Mouse (Mus musculus) intestine, embryonic 14.5 days (tissue): ENCODE results near the gene Oser1. TPM values are rescaled to one million over a fixed set of nuclear protein-coding genes. Genes with fewer than 3 reads are reported as not detected.
"Not testable (repeated sequence)": the region's sequence is repeated elsewhere in the genome, so short reads cannot be mapped to it uniquely, and the experiment has no call there.

ENCODE experiments used
- ATAC-seq: fragments of 200-750 bp; cut with Nextera tagmentation; replicated peaks from 2 replicates; pipeline ENCODE4 v1.8.0; 2017; ENCODE audit warnings: low read depth, moderate number of reproducible peaks, moderate TSS enrichment, moderate library complexity; ENCODE audit not compliant: low FRiP score, low TSS enrichment
- DNase-seq: peaks from one replicate; pipeline ENCODE4 v3.0.0-alpha.2; 2018; ENCODE audit warnings: low spot score
- H3K27ac ChIP-seq: fragments of 300-500 bp; sonication (generic); 2 replicates; pipeline ENCODE4 v1.5.1; 2014; ENCODE audit warnings: low read depth, mild to moderate bottlenecking, control low read depth
- H3K27me3 ChIP-seq: fragments of 300-500 bp; sonication (generic); replicated peaks from 2 replicates; pipeline ENCODE4 v1.6.1; 2014; ENCODE audit warnings: low read length, control low read depth; ENCODE audit not compliant: control insufficient read depth, insufficient read depth
- H3K36me3 ChIP-seq: fragments of 300-500 bp; sonication (generic); 2 replicates; pipeline ENCODE4 v1.6.1; 2014; ENCODE audit warnings: low read length, control low read depth; ENCODE audit not compliant: control insufficient read depth, insufficient read depth
- H3K4me1 ChIP-seq: fragments of 300-500 bp; sonication (generic); replicated peaks from 2 replicates; pipeline ENCODE4 v1.6.1; 2014; ENCODE audit warnings: low read length, control low read depth, mixed read lengths; ENCODE audit not compliant: control insufficient read depth, insufficient read depth
- H3K4me2 ChIP-seq: fragments of 300-500 bp; sonication (generic); 2 replicates; pipeline ENCODE4 v1.6.1; 2014; ENCODE audit warnings: low read length
- H3K4me3 ChIP-seq: fragments of 300-500 bp; sonication (generic); 2 replicates; pipeline ENCODE4 v1.5.1; 2014; ENCODE audit warnings: low read depth, low read length, control low read depth, mixed read lengths
- H3K9ac ChIP-seq: fragments of 300-500 bp; sonication (generic); 2 replicates; pipeline ENCODE4 v1.6.1; 2014; ENCODE audit warnings: mild to moderate bottlenecking, low read length
- H3K9me3 ChIP-seq: fragments of 300-500 bp; sonication (generic); 2 replicates; pipeline ENCODE4 v1.6.1; 2016; ENCODE audit warnings: low read length, control low read depth; ENCODE audit not compliant: control insufficient read depth
- WGBS: fragments of 180-500 bp; shearing (Covaris S2); extraction: QIAGEN DNeasy Blood & Tissue Kit; methylation state at CpG from one replicate; pipeline ENCODE4 v1.1.7; 2014; 5-methylcytosine and 5-hydroxymethylcytosine counted together
- polyA plus RNA-seq: library from polyadenylated mRNA; unstranded; fragments of >200 nt; fragmentation: Nextera tagmentation; extraction: Ambion mirVana; gene quantifications from 2 replicates; pipeline ENCODE4 v1.2.1, GENCODE M21; 2014

The Oser1 gene
- polyA plus RNA-seq, 1 experiment from 2014 or later = 88.9 TPM

GRCm38 (mm10) chr2:163464562-163464961 is 40.1 kb upstream of the Oser1 start:
- DNase-seq = no peak
- H3K9me3 ChIP-seq = no peaks in the 10 kb centered on the region
- peaks cover 16% of the 10 kb centered on the region; the same call in 1 of the 2 replicates for H3K36me3 ChIP-seq
- ATAC-seq = no peak
- no peak overlapping the region for H3K4me2 ChIP-seq
- no peak overlapping the region for H3K9ac ChIP-seq
- H3K27ac ChIP-seq = no peak overlapping the region
- H3K4me3 ChIP-seq = no peak overlapping the region
- 0 out of 2 replicates have a peak, but pooled peaks cover 7% of the 10 kb centered on the region for H3K27me3 ChIP-seq
- 68% methylated on average over 6 of the region's 6 CpGs for WGBS
- no peaks in the 10 kb centered on the region for H3K4me1 ChIP-seq

DNA sequence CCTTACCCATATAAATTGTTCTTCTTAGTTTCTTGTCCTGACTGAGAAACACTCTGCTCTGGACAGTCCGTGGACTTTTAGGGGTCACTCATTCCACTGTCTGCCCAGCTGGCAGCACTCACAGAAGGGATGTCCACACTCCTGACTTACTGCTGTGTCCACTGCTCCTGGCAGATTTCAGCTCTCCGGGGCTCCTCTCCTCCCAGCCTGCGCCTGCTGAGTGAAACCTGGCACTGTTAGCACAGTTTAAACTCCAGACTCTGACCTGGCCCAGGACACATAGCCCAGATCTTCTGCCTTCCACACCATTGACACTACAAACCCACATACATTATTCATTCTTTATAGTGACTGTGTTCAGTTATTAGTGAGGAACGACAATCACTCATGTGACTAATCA is 39.5 kb upstream of the Oser1 start:
- no peak overlapping the region for H3K9ac ChIP-seq
- DNase-seq (no peak), ATAC-seq (no peak)
- H3K4me3 ChIP-seq = no peak overlapping the region
- H3K27ac ChIP-seq = no peak overlapping the region
- H3K4me2 ChIP-seq = no peak overlapping the region
- WGBS = 72% methylated on average over 4 of the region's 4 CpGs
- H3K9me3 ChIP-seq = no peaks in the 10 kb centered on the region
- peaks cover 14% of the 10 kb centered on the region; the same call in 1 of the 2 replicates for H3K36me3 ChIP-seq
- peaks cover 7% of the 10 kb centered on the region; the same call in 1 of the 2 replicates for H3K27me3 ChIP-seq
- no peaks in the 10 kb centered on the region for H3K4me1 ChIP-seq

- no peak overlapping the region for H3K9ac ChIP-seq
- ATAC-seq (no peak), DNase-seq (no peak)
- H3K4me2 ChIP-seq = no peak overlapping the region
- H3K27ac ChIP-seq = no peak overlapping the region
- H3K27me3 ChIP-seq = peaks cover 14% of the 10 kb centered on the region
- H3K36me3 ChIP-seq = 0 out of 2 replicates have a peak, but pooled peaks cover 7% of the 10 kb centered on the region
- WGBS = 47% methylated on average over 10 of the region's 10 CpGs
- H3K9me3 ChIP-seq = no peaks in the 10 kb centered on the region
- H3K4me3 ChIP-seq = no peak overlapping the region
- no peaks in the 10 kb centered on the region for H3K4me1 ChIP-seq
These were observed 38.8 kb upstream of the Oser1 start for GRCm38 (mm10) chr2:163463251-163463769.

- 74% methylated on average over 11 of the region's 11 CpGs for WGBS
- H3K9me3 ChIP-seq = no peaks in the 10 kb centered on the region
- DNase-seq = no peak
- no peak overlapping the region for H3K9ac ChIP-seq
- H3K4me3 ChIP-seq = no peak overlapping the region
- no peak for ATAC-seq
- H3K4me2 ChIP-seq = no peak overlapping the region
- no peaks in the 10 kb centered on the region for H3K4me1 ChIP-seq
- no peak overlapping the region for H3K27ac ChIP-seq
- H3K36me3 ChIP-seq = 0 out of 2 replicates have a peak, but pooled peaks cover 5% of the 10 kb centered on the region
- peaks cover 17% of the 10 kb centered on the region for H3K27me3 ChIP-seq
These were observed 38.3 kb upstream of the Oser1 start for GRCm38 (mm10) chr2:163462801-163463200.

DNA sequence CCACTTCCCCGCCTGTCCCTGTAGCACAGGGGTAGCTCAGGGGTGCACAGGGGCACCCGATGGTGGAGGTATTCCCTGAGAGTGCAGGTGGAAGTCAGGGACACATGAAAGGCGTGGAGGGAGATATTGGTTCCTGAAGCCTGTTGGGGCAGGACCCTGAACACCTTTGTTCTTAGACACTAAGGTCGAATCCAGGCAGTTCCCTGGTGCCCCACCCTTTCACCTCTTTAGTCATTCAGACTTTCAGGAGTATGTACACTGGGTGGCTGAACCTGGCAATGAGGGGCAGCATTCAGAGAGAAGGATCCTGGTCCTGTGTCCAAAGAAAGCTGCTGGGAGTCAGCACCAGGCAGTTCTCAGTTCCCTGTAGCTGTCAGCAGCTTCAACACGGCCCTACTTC is 37.9 kb upstream of the Oser1 start:
- no peaks in the 10 kb centered on the region for H3K4me1 ChIP-seq
- H3K27ac ChIP-seq = no peak overlapping the region
- ATAC-seq (no peak), DNase-seq (no peak)
- H3K9me3 ChIP-seq = no peaks in the 10 kb centered on the region
- no peak overlapping the region for H3K9ac ChIP-seq
- peaks cover 19% of the 10 kb centered on the region for H3K27me3 ChIP-seq
- H3K4me2 ChIP-seq = no peak overlapping the region
- no peak overlapping the region for H3K4me3 ChIP-seq
- 71% methylated on average over 5 of the region's 5 CpGs for WGBS
- H3K36me3 ChIP-seq = 0 out of 2 replicates have a peak, but pooled peaks cover 5% of the 10 kb centered on the region

- not testable (repeated sequence) for DNase-seq, H3K9me3 ChIP-seq, H3K9ac ChIP-seq, ATAC-seq, H3K4me3 ChIP-seq, H3K36me3 ChIP-seq, H3K4me2 ChIP-seq, H3K4me1 ChIP-seq, H3K27ac ChIP-seq
- peaks cover 24% of the 10 kb centered on the region for H3K27me3 ChIP-seq
- 92% methylated on average over 9 of the region's 9 CpGs for WGBS
These were observed 36.8 kb upstream of the Oser1 start for GRCm38 (mm10) chr2:163461307-163461706.

GRCm38 (mm10) chr2:163460622-163461021 is 36.1 kb upstream of the Oser1 start:
- Histone ChIP-seq H3K27me3 (peaks cover 24% of the 10 kb centered on the region), H3K27ac (no peak overlapping the region), H3K4me3 (no peak overlapping the region), H3K9me3 (no peaks in the 10 kb centered on the region), H3K9ac (no peak overlapping the region), H3K36me3 (0 out of 2 replicates have a peak, but pooled peaks cover 4% of the 10 kb centered on the region), H3K4me1 (no peaks in the 10 kb centered on the region), H3K4me2 (no peak overlapping the region)
- DNase-seq = no peak
- 88% methylated on average over 8 of the region's 8 CpGs for WGBS
- no peak for ATAC-seq

GRCm38 (mm10) chr2:163459380-163459779 is 34.9 kb upstream of the Oser1 start:
- peaks cover 24% of the 10 kb centered on the region for H3K27me3 ChIP-seq
- H3K4me2 ChIP-seq = no peak overlapping the region
- 44% methylated on average over 10 of the region's 10 CpGs for WGBS
- no peaks in the 10 kb centered on the region for H3K9me3 ChIP-seq
- no peak overlapping the region for H3K9ac ChIP-seq
- H3K4me3 ChIP-seq = no peak overlapping the region
- H3K27ac ChIP-seq = no peak overlapping the region
- no peaks in the 10 kb centered on the region for H3K36me3 ChIP-seq
- no peak for ATAC-seq
- no peak for DNase-seq
- no peaks in the 10 kb centered on the region for H3K4me1 ChIP-seq

- no peak overlapping the region for H3K4me2 ChIP-seq
- no peaks in the 10 kb centered on the region for H3K36me3 ChIP-seq
- no peaks in the 10 kb centered on the region for H3K4me1 ChIP-seq
- H3K9ac ChIP-seq = no peak overlapping the region
- no peak overlapping the region for H3K4me3 ChIP-seq
- no peak overlapping the region for H3K27ac ChIP-seq
- no peaks in the 10 kb centered on the region for H3K9me3 ChIP-seq
- H3K27me3 ChIP-seq = peaks cover 24% of the 10 kb centered on the region
- 46% methylated on average over 27 of the region's 27 CpGs for WGBS
- DNase-seq (no peak), ATAC-seq (no peak)
These were observed 34.2 kb upstream of the Oser1 start for GRCm38 (mm10) chr2:163458539-163459265.
